Mouse (Mus musculus): ENCODE data around the gene Iqsec1.

DNA sequence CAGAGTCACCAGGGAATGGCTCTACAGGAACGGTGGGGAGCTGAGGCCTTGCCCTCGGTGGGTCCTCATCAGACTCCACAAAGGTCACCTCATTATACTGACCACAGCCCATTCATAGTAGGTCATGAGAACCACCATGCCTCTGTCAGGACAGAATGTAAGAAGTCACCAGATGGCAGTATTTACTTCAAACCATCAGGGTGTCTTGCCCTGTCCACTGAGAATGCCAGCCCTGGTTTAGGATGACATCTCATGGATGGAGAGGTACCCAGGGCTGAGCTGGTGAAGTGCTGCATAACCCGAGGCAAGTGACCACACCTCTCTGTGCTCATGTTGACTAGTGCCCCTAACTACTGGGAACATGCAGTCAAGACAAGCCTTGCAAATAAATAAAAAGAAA, 282.7 kb downstream of the Iqsec1 start:
- TF ChIP-seq USF2 (conservative IDR thresholded peaks at IDR 0.05; ENCODE audit: low read depth, low read length) (no peak), ZC3H11A (IDR thresholded peaks at IDR 0.05; ENCODE audit: low read depth, low read length) (no peak), POLR2A (IDR thresholded peaks at IDR 0.05; ENCODE audit: low read depth, low read length) (no peak), MAFK (IDR thresholded peaks at IDR 0.05; ENCODE audit: insufficient replicate concordance, low read length) (no peak), CTCF (conservative IDR thresholded peaks at IDR 0.05 in 1 of 2, IDR thresholded peaks at IDR 0.05 in 1 of 2; ENCODE audit: low read depth in 2 of 2, low read length in 2 of 2) (peak in 1 of 2 experiments; percentile 7; a peak in 1 of 4 replicates), RAD21 (IDR thresholded peaks at IDR 0.05; ENCODE audit: low read depth, low read length) (no peak; the same call in 1 of the 2 replicates), ZMIZ1 (IDR thresholded peaks at IDR 0.05; ENCODE audit: low read depth, low read length) (no peak), EP300 (IDR thresholded peaks at IDR 0.05; ENCODE audit: low read length) (no peak), E2F4 (IDR thresholded peaks at IDR 0.05; ENCODE audit: insufficient replicate concordance, low read depth, low read length) (no peak)
